Mouse (Mus musculus) C2C12 (cell line): ENCODE data around the gene Sympk. TPM values are rescaled to one million over a fixed set of nuclear protein-coding genes. Genes with fewer than 3 reads are reported as not detected.
"Not testable (repeated sequence)": the region's sequence is repeated elsewhere in the genome, so short reads cannot be mapped to it uniquely, and the experiment has no call there.

Experiments used
- H3K27me3 ChIP-seq: one replicate; pipeline ENCODE4 v1.6.1; 2011; ENCODE audit not compliant: control insufficient read depth, insufficient read depth, insufficient read length
- H3K36me3 ChIP-seq: one replicate; pipeline ENCODE4 v1.6.1; 2011; ENCODE audit not compliant: control insufficient read depth, insufficient read depth
- H3K4me3 ChIP-seq: one replicate; pipeline ENCODE4 v1.5.1; 2011; ENCODE audit warnings: mild to moderate bottlenecking, control low read depth; ENCODE audit not compliant: poor library complexity, insufficient read depth, severe bottlenecking
- H3K79me2 ChIP-seq: one replicate; pipeline ENCODE4 v1.6.1; 2011; ENCODE audit not compliant: control insufficient read depth, insufficient read depth
- H3K79me3 ChIP-seq: one replicate; pipeline ENCODE4 v1.6.1; 2011; ENCODE audit warnings: low read depth, control low read depth
- H3ac ChIP-seq: one replicate; pipeline ENCODE3; 2011; ENCODE audit warnings: low read depth; ENCODE audit not compliant: control insufficient read depth, insufficient read length
- CEBPB ChIP-seq: IDR thresholded peaks from one replicate; pipeline ENCODE4 v1.6.1; 2011; ENCODE audit warnings: low read depth, mild to moderate bottlenecking, control low read depth, moderate library complexity
- CTCF ChIP-seq: IDR thresholded peaks from one replicate; pipeline ENCODE4 v1.5.1; 2011; ENCODE audit not compliant: control insufficient read depth, insufficient read depth, insufficient read length
- FOSL1 ChIP-seq: IDR thresholded peaks from one replicate; pipeline ENCODE4 v1.8.0; 2011; ENCODE audit warnings: mild to moderate bottlenecking, low read length; ENCODE audit not compliant: poor library complexity, insufficient read depth, severe bottlenecking
- MAX ChIP-seq: IDR thresholded peaks from one replicate; pipeline ENCODE4 v1.6.1; 2011; ENCODE audit warnings: mild to moderate bottlenecking, control low read depth
- MYOD1 ChIP-seq: IDR thresholded peaks from one replicate; pipeline ENCODE4 v1.6.1; 2011; ENCODE audit warnings: low read depth; ENCODE audit not compliant: control insufficient read depth, insufficient read length
- MYOG ChIP-seq: IDR thresholded peaks from one replicate; pipeline ENCODE4 v1.6.1; 2011; ENCODE audit not compliant: control insufficient read depth, insufficient read length; ENCODE audit errors: extremely low read depth
- USF1 ChIP-seq: IDR thresholded peaks from one replicate; pipeline ENCODE4 v1.6.1; 2011; ENCODE audit warnings: low read depth, mild to moderate bottlenecking, control low read depth, moderate library complexity
- polyA plus RNA-seq: library from polyadenylated mRNA; unstranded; fragments of >200 nt; fragmentation: generic; extraction: Trizol; gene quantifications from one replicate; pipeline ENCODE4 v1.2.1, GENCODE M21; 2012; ENCODE audit warnings: missing spikeins

The Sympk gene
- polyA plus RNA-seq, 1 experiment: 84.8 TPM

- H3K79me3 ChIP-seq: no peaks in the 10 kb centered on the region
- TF ChIP-seq FOSL1: no peak
- TF ChIP-seq MYOG: no peak
- no peak for TF ChIP-seq CEBPB
- TF ChIP-seq CTCF: no peak
- no peak for TF ChIP-seq USF1
- TF ChIP-seq MYOD1: no peak
- no peak for TF ChIP-seq MAX
- H3K27me3 ChIP-seq: no peaks in the 10 kb centered on the region
- no peak overlapping the region for H3K4me3 ChIP-seq
- H3K79me2 ChIP-seq: no peaks in the 10 kb centered on the region
- H3K36me3 ChIP-seq: no peaks in the 10 kb centered on the region
- no peak overlapping the region for H3ac ChIP-seq
Measured at GRCm38 (mm10) chr7:19057405-19057804, 33.2 kb downstream of the Sympk start.

- Histone ChIP-seq H3ac (no peak overlapping the region), H3K4me3 (no peak overlapping the region), H3K79me2 (no peaks in the 10 kb centered on the region), H3K79me3 (no peaks in the 10 kb centered on the region), H3K27me3 (peaks cover 18% of the 10 kb centered on the region), H3K36me3 (no peaks in the 10 kb centered on the region)
- no peak for TF ChIP-seq CEBPB
- no peak for TF ChIP-seq CTCF
- TF ChIP-seq USF1: no peak
- TF ChIP-seq MYOG: no peak
- TF ChIP-seq FOSL1: no peak
- no peak for TF ChIP-seq MYOD1
- TF ChIP-seq MAX: no peak
Measured at GRCm38 (mm10) chr7:19065896-19066295, 41.7 kb downstream of the Sympk start.

- Histone ChIP-seq H3K36me3 (no peaks in the 10 kb centered on the region), H3K79me3 (no peaks in the 10 kb centered on the region), H3K27me3 (peaks cover 18% of the 10 kb centered on the region), H3K4me3 (no peak overlapping the region), H3K79me2 (no peaks in the 10 kb centered on the region), H3ac (no peak overlapping the region)
- TF ChIP-seq MYOG: no peak
- no peak for TF ChIP-seq FOSL1
- no peak for TF ChIP-seq MYOD1
- TF ChIP-seq MAX: no peak
- TF ChIP-seq CTCF: no peak
- TF ChIP-seq USF1: no peak
Measured at GRCm38 (mm10) chr7:19067063-19067462, 42.9 kb downstream of the Sympk start.

GRCm38 (mm10) chr7:19067935-19068334, 43.8 kb downstream of the Sympk start:
- Histone ChIP-seq H3ac (no peak overlapping the region), H3K27me3 (peaks cover 18% of the 10 kb centered on the region), H3K79me3 (no peaks in the 10 kb centered on the region), H3K79me2 (no peaks in the 10 kb centered on the region), H3K36me3 (no peaks in the 10 kb centered on the region), H3K4me3 (no peak overlapping the region)
- TF ChIP-seq MYOG (no peak), USF1 (no peak), FOSL1 (no peak), CEBPB (no peak), MAX (no peak), MYOD1 (no peak), CTCF (no peak)

- TF ChIP-seq MAX: no peak
- TF ChIP-seq CTCF: peak; percentile 13
- Histone ChIP-seq H3K79me2 (no peaks in the 10 kb centered on the region), H3K4me3 (no peak overlapping the region), H3K36me3 (no peaks in the 10 kb centered on the region), H3K79me3 (no peaks in the 10 kb centered on the region), H3ac (no peak overlapping the region), H3K27me3 (peaks cover 18% of the 10 kb centered on the region)
Measured at GRCm38 (mm10) chr7:19068707-19069106, 44.5 kb downstream of the Sympk start.

- TF ChIP-seq FOSL1: no peak
- no peak for TF ChIP-seq CEBPB
- no peak for TF ChIP-seq MYOG
- no peak for TF ChIP-seq USF1
- no peak for TF ChIP-seq CTCF
- TF ChIP-seq MYOD1: no peak
- Histone ChIP-seq H3ac (no peak overlapping the region), H3K27me3 (peaks cover 18% of the 10 kb centered on the region), H3K36me3 (no peaks in the 10 kb centered on the region), H3K79me2 (no peaks in the 10 kb centered on the region), H3K79me3 (no peaks in the 10 kb centered on the region), H3K4me3 (no peak overlapping the region)
Measured at GRCm38 (mm10) chr7:19069500-19069899, 45.3 kb downstream of the Sympk start.

GRCm38 (mm10) chr7:19071024-19071423, 46.8 kb downstream of the Sympk start:
- H3K36me3 ChIP-seq, H3K4me3 ChIP-seq, H3K79me2 ChIP-seq, H3ac ChIP-seq, H3K27me3 ChIP-seq, H3K79me3 ChIP-seq: not testable (repeated sequence)
